Mouse (Mus musculus) activated CD4-positive, CD25-positive, alpha-beta regulatory T cell, adult 9 weeks (primary cell): ENCODE data around the gene Cyth2. TPM values are rescaled to one million over a fixed set of nuclear protein-coding genes. Genes with fewer than 3 reads are reported as not detected.

Source experiments
- polyA plus RNA-seq: library from polyadenylated mRNA; unstranded; fragments of 100-300 nt; shearing (Covaris generic); gene quantifications from one replicate; pipeline ENCODE4 v1.2.1, GENCODE M21; 2017

Gene Cyth2
- 28.9 TPM for polyA plus RNA-seq

DNA sequence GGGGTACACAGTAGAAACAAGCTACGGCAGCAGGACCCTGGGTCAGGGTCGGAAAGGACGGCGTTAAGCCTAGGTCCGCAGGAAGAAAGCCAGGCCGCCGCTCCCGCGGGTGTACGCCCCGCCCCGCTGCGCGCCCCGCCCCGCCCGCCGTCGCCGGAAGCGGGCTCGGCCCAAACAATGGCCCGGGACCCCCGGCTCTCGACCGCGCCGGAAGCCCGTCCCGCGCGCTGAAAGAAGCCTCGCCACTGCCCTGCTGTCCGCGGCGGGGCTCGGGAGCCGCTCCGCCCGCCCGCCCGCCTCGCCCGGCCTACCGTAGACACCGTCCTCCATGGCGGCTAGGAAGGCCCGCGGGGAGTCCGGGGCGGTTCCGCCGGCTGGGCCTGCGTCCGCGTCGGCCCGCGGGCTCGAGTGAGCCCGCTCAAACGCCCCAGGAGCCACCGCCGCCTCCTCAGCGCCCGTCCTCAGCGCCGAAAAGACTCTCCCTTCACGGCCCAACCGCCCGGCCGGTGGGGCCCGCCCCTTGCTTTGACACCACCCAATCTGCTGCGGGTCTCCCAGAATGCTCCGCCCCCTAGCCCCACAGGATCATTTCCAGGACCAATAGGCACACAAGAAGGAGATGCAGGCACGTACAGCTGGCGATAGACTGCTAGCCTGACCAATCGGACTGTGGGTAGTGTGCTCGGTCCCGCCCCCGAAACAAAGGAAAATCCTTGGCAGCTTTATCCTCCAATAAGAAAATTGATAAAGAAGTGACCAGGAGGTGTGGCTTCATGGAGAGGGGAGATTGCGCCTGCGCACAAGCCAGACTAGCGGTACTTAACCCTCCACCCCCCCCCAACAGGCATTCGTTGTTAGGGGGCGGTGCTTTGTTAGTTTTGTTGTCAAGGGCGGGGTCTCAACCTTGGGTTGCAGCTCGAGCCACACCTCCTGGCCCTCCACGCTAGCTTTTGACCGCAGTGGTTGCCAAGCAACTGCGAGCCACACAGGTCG is at the start of gene Cyth2:
Gene Cyth2 (minus strand): TSS at position 795 of the 993 bp plus-strand sequence.

DNA sequence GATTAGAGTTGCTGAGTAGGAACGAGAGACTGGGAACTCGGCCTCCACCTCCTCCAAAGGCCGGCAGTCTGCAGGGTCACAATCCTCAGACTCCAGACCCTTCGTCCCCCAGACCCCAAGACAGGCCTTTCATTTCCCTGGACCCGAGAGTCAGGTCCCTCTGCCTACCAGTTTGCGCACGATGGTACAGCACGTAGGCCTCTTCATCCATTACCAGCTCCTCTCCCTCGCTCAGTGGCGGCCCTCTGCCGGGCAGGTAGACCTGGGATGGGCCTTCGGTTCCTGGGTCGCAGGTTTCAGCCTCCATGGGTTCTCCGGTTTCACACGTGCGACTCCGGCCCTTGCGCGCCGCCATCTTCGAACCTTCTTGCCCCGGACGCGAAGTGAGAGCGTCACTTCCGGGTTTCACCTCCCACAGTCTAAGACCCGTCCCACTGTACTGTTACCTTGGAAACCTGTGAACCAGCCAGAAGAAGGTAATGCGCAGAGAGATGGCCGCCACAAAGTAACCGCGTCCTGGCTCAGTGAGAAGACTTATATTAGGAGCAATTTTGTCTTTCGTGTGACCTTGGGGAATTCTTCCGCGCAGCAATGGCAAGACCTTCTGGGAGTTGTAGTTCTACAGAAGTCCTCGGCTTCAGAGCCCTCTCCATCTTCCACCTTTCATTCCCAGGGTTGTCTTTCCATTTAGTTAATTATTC is 16.2 kb upstream of the Cyth2 start, which contains the start of gene Grwd1:
Gene Grwd1 (minus strand): TSS at position 518 of the 701 bp plus-strand sequence.

DNA sequence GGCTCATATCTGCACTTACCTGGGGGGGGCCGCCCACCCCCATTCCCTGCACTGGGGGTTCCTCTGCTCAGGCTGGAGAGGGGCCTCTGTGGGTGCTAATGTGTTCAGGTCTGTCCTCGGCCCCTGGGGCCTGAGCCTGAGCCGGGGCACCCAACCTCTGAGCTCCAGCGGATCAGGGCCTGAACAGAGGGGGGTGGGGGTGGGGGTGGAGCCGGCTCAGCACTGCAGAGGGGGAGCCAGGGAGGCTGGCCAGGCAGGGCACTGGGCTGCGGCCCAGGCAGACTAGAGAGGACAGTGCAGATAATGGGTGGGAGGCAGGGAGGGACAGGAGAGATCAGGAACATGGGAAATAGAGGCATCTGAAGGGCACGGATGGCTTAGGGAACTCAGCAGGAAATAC is 10.2 kb upstream of the Cyth2 start, which contains the start of gene Kcnj14:
Gene Kcnj14 (minus strand): TSS at position 185 of the 400 bp plus-strand sequence.

DNA sequence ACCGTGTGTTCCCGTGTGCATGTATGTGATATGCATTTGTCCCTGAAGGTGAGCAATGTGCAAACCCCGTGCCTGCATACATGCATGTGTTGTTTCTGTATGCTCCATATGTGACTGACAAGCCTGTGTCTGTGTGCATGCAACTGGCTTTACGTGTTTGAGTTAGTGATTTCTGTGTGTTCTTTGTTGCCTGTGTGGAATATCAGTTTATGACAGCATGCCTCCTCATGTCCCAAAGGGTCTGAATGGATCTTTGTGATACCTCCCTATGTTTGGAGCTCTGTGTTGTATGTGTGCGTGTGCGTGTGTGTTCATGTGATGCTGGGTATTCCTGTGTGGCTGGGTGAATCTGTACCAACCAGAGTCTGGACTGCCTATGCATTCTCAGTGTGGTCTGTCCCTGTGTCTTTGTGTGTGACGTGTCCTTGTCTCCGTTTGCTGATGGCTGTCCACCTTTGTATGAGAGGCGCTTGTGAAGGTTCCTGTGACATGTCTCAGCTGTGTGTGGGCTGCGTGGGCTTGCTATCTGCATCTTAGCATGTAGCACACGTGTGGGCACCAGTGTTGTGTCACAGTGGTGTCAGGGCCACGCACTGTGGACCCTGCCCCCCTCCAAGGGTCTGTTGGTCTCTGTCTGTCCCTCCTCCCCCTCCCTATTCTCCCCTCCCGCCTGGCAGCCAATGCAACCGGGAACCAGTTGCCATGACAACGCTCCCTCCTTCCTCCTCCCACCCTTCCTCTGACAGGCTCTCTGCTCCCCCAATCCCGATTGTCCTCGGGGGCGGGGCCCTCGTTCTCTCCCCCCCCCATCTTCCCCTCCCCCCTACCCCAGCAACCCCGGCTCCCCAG is 29.6 kb downstream of the Cyth2 start, which contains the start of gene Sult2b1:
Gene Sult2b1 (minus strand): TSS at position 146 of the 849 bp plus-strand sequence.

DNA sequence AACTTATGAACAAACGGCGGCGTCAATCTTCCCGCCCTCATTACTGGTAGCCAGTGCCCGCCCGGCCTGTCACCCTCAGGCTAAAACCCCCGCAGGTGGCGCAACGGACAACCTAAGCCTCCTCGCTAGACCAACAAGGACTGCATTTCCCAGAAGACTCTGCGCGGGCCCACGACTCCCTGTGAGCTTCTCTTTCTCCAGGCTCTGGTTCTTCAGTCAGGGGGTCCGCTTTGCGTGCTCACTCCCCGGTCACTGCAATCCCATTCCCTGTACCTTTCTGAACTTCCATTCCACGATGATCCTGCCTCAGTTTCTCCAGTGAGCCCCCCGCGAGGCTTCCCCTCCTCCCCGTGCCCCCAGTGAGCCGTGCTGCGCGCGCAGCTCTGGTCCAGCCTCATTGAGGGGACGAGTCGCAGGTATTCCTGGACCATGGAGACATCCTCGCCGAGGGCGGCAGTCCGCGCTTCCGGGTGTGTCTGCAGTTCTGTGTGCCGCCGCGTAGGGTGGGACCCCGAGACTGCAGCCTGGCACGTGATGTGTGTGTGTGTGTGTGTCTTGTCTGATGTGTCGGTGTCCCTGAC is 30.8 kb downstream of the Cyth2 start, which contains the start of gene Lmtk3:
Gene Lmtk3 (plus strand): TSS at position 228 of the 581 bp plus-strand sequence.

Other genes with a start within 250 kb of the Cyth2 start
- gene Bcat2, start 244.4 kb downstream of the Cyth2 start, polyA plus RNA-seq, result 64.7 TPM
- not detected for gene Fgf21, start 199.1 kb downstream of the Cyth2 start, polyA plus RNA-seq
- not detected for gene Fut1, start 197.3 kb downstream of the Cyth2 start, polyA plus RNA-seq
- gene Izumo1, start 192.8 kb downstream of the Cyth2 start, polyA plus RNA-seq, result 0.11 TPM
- 1.2 TPM for gene Rasip1, start 187.1 kb downstream of the Cyth2 start, polyA plus RNA-seq
- 0.72 TPM for gene Mamstr, start 174.6 kb downstream of the Cyth2 start, polyA plus RNA-seq
- 0.17 TPM for gene Fut2, start 148.2 kb downstream of the Cyth2 start, polyA plus RNA-seq
- not detected for gene Ntn5, start 130.6 kb downstream of the Cyth2 start, polyA plus RNA-seq
- 0.33 TPM for gene Sec1, start 120.2 kb downstream of the Cyth2 start, polyA plus RNA-seq
- gene Car11, start 114.7 kb downstream of the Cyth2 start, polyA plus RNA-seq, result 8.1 TPM
- 12.6 TPM for gene Dbp, start 109.5 kb downstream of the Cyth2 start, polyA plus RNA-seq
- 1,812 TPM for gene Rpl18, start 99.1 kb downstream of the Cyth2 start, polyA plus RNA-seq
- 37.7 TPM for gene Sphk2, start 96.6 kb downstream of the Cyth2 start, polyA plus RNA-seq
- not detected for gene Fam83e, start 93.4 kb downstream of the Cyth2 start, polyA plus RNA-seq
- not detected for gene Spaca4, start 88.8 kb downstream of the Cyth2 start, polyA plus RNA-seq
- gene Lmtk3, start 30.8 kb downstream of the Cyth2 start, polyA plus RNA-seq, result not detected
- 1.6 TPM for gene Sult2b1, start 29.9 kb downstream of the Cyth2 start, polyA plus RNA-seq
- not detected for gene Kcnj14, start 10.2 kb upstream of the Cyth2 start, polyA plus RNA-seq
- 42.0 TPM for gene Grwd1, start 16.4 kb upstream of the Cyth2 start, polyA plus RNA-seq
- 119 TPM for gene Kdelr1, start 58.2 kb upstream of the Cyth2 start, polyA plus RNA-seq
- not detected for gene Grin2d, start 63.8 kb upstream of the Cyth2 start, polyA plus RNA-seq
- 0.39 TPM for gene Syngr4, start 82.1 kb upstream of the Cyth2 start, polyA plus RNA-seq
- 7.9 TPM for gene Tmem143, start 82.4 kb upstream of the Cyth2 start, polyA plus RNA-seq
- gene Emp3, start 106.8 kb upstream of the Cyth2 start, polyA plus RNA-seq, result 689 TPM
- gene Ccdc114, start 109.5 kb upstream of the Cyth2 start, polyA plus RNA-seq, result 2.2 TPM
- gene Abcc6, start 215.7 kb upstream of the Cyth2 start, polyA plus RNA-seq, result not detected
- 22.0 TPM for gene Nomo1, start 219.1 kb upstream of the Cyth2 start, polyA plus RNA-seq